Mouse (Mus musculus): Measurements from ENCODE around the gene Map3k6.

DNA sequence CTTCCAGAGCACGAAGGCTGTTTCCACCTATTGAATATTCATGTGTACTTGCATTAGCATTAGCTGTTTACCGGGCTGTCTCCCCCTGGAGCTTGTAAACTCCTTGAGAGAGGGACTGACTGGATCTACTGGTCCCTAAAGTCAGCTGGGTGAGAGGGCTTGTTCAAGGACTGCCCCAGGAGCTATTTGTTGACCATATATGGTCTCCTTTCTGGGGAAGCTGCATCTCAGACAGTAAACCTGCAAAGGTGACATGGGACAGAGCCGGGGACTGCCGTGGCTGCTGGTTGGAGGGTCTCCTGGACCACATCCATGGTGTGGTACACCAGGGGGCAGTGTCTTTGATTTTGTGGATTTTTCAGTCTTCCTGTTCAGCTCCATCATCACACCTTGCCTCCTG is 42.0 kb downstream of the Map3k6 start:
- TF ChIP-seq CTCF (IDR thresholded peaks at IDR 0.05) (no peak), EP300 (IDR thresholded peaks at IDR 0.05; ENCODE audit: insufficient read depth, low read depth, low read length) (no peak), POLR2A (IDR thresholded peaks at IDR 0.05; ENCODE audit: insufficient read depth, low read depth, low read length) (no peak)

Measured in heart, adult 2 months (tissue).